Mouse (Mus musculus) mesoderm, embryonic 11.5 days (tissue): ENCODE data around the gene Gm10720.
A peak's percentile ranks its signal among the peaks of the same experiment; 100 is the strongest.
"Not testable (repeated sequence)": the region's sequence is repeated elsewhere in the genome, so short reads cannot be mapped to it uniquely, and the experiment has no call there.

Experiments used
- DNase-seq: peaks from one replicate; pipeline ENCODE4 v3.0.0-alpha.2; 2012; ENCODE audit warnings: low read depth, low spot score

Gene Gm10720

GRCm38 (mm10) chr9:3015354-3015753 is at the start of gene Gm10720:
Gene Gm10720, plus strand, starts transcription at chr9:3015654.
- not testable (repeated sequence) for DNase-seq

GRCm38 (mm10) chr9:3000445-3000972 is 14.9 kb upstream of the Gm10720 start, which contains the start of gene Gm10722:
Gene Gm10722, plus strand, starts transcription at chr9:3000922.
- DNase-seq, result peak; percentile 68

GRCm38 (mm10) chr9:3001006-3001405 is 14.4 kb upstream of the Gm10720 start:
- DNase-seq, result not testable (repeated sequence)

GRCm38 (mm10) chr9:3001948-3002659 is 13.3 kb upstream of the Gm10720 start:
- DNase-seq, result peak; percentile 27

- DNase-seq, result not testable (repeated sequence)
These were observed 12.6 kb upstream of the Gm10720 start, which contains the start of gene Gm11168 for GRCm38 (mm10) chr9:3002794-3003396. Gene Gm11168, plus strand, starts transcription at chr9:3003346.

- DNase-seq, result not testable (repeated sequence)
These were observed 9.3 kb upstream of the Gm10720 start for GRCm38 (mm10) chr9:3006179-3006578.

GRCm38 (mm10) chr9:3006636-3007035 is 8.8 kb upstream of the Gm10720 start:
- not testable (repeated sequence) for DNase-seq

GRCm38 (mm10) chr9:3007272-3007671 is 8.2 kb upstream of the Gm10720 start:
- DNase-seq, result peak; percentile 50

GRCm38 (mm10) chr9:3009331-3009730 is 6.1 kb upstream of the Gm10720 start:
- DNase-seq, result not testable (repeated sequence)

- not testable (repeated sequence) for DNase-seq
These were observed 3.3 kb upstream of the Gm10720 start for GRCm38 (mm10) chr9:3012054-3012621.

GRCm38 (mm10) chr9:3012733-3013279 is 2.6 kb upstream of the Gm10720 start, which contains the start of gene Gm10721:
Gene Gm10721, plus strand, starts transcription at chr9:3013140.
- not testable (repeated sequence) for DNase-seq

- not testable (repeated sequence) for DNase-seq
These were observed 442 bp downstream of the Gm10720 start for GRCm38 (mm10) chr9:3015896-3016295.

GRCm38 (mm10) chr9:3017108-3017507 is 1.7 kb downstream of the Gm10720 start, which contains the start of gene Gm10719:
Gene Gm10719, plus strand, starts transcription at chr9:3017408.
- not testable (repeated sequence) for DNase-seq

GRCm38 (mm10) chr9:3018944-3019343 is 3.5 kb downstream of the Gm10720 start:
- not testable (repeated sequence) for DNase-seq

GRCm38 (mm10) chr9:3019835-3020727 is 4.6 kb downstream of the Gm10720 start:
- DNase-seq, result not testable (repeated sequence)

GRCm38 (mm10) chr9:3022316-3023008 is 7.0 kb downstream of the Gm10720 start:
- peak; percentile 53 for DNase-seq

- not testable (repeated sequence) for DNase-seq
These were observed 8.0 kb downstream of the Gm10720 start, which contains the start of gene Gm10718 for GRCm38 (mm10) chr9:3023312-3023984. Gene Gm10718, plus strand, starts transcription at chr9:3023547.

- DNase-seq, result not testable (repeated sequence)
These were observed 8.7 kb downstream of the Gm10720 start for GRCm38 (mm10) chr9:3023985-3024648.
